Mouse (Mus musculus): Measurements from ENCODE around the gene Ddr2. TPM values are rescaled to one million over a fixed set of nuclear protein-coding genes. Genes with fewer than 3 reads are reported as not detected.

Ddr2 gene
- polyA plus RNA-seq, 1 experiment from 2014 or later, result 41.1 TPM

DNA sequence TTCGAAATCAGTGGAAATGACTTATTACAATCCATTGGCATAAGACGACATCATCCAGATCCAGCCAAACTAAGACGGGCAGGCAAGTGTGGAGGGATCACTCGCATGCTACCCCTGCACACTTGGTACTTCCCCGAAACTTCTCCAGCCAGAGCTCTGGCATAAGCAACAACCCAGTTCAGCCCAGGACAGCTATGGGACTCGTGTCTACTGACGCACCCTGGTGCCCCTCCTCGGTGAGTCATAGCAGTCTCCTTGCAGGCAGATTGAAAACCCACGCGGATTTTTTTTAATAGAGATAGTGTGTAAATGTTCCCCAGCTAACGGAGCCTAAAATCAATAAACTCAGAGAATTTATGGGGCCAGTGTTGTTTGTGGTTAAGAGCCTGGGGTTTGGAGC is 52.5 kb downstream of the Ddr2 start:
- ATAC-seq (replicated peaks; ENCODE audit: low FRiP score, low TSS enrichment, low read depth), result no peak

DNA sequence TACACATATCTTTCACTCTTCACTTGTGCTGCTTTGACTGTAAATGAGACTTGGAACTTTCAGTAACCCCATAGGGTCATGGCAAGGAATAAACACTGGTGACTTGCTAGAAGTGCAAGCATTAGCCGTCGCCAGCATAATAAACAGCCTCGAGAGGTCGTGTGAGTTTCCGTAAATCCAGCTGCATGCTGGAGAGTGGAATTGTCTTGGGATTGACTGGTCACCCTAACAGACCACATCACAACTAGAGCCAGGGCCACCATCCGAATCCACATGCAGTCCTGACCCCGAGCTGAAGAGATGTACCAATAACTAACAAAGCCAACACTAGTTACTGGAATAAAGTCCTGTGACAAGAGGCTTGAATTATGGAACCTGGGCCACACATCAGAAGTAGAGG is 53.0 kb downstream of the Ddr2 start:
- H3K4me2 ChIP-seq (ENCODE audit: low read length), result no peak overlapping the region
- 54% methylated on average over 7 of the region's 7 CpGs for WGBS

More for the DNA sequence above, 52.5 kb downstream of the Ddr2 start:
- Histone ChIP-seq H3K9ac (ENCODE audit: low read length) (no peak overlapping the region), H3K9me3 (ENCODE audit: control insufficient read depth, low read length) (no peaks in the 10 kb centered on the region), H3K4me2 (ENCODE audit: low read length) (no peak overlapping the region), H3K4me1 (replicated peaks; ENCODE audit: control insufficient read depth, insufficient read depth, low read length) (peaks cover 16% of the 10 kb centered on the region; the same call in 1 of the 2 replicates), H3K36me3 (ENCODE audit: control insufficient read depth, insufficient read depth, low read length) (no peaks in the 10 kb centered on the region), H3K4me3 (ENCODE audit: low read depth, low read length) (no peak overlapping the region), H3K27ac (ENCODE audit: low read depth) (no peak overlapping the region), H3K27me3 (replicated peaks; ENCODE audit: control insufficient read depth, insufficient read depth, low read length) (no peaks in the 10 kb centered on the region)
- DNase-seq (ENCODE audit: low spot score), result peak; percentile 50
- 67% methylated on average over 11 of the region's 11 CpGs for WGBS

DNA sequence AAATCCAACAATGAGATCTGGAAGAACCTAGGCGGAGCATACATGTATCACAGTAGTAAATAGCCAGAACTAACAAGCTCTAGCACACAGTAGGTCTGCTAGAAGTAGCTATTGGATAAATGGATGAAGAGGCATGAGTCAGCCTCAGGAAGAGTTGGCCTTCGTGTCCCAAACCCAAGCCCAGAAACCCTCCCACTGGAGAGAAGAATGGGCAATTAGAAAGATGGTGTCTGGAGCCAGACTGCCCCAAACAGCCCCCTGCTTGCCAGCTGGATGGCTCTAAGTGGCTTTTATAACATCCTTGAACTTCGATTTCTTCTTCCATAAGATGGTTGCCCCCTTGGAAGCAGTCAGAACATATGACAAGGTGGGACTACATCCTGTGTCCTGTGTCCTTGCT is 53.6 kb downstream of the Ddr2 start:
- Histone ChIP-seq H3K4me3 (ENCODE audit: low read depth, low read length) (no peak overlapping the region), H3K9me3 (ENCODE audit: control insufficient read depth, low read length) (no peaks in the 10 kb centered on the region), H3K36me3 (ENCODE audit: control insufficient read depth, insufficient read depth, low read length) (no peaks in the 10 kb centered on the region), H3K27ac (ENCODE audit: low read depth) (no peak overlapping the region), H3K9ac (ENCODE audit: low read length) (no peak overlapping the region), H3K4me1 (replicated peaks; ENCODE audit: control insufficient read depth, insufficient read depth, low read length) (peaks cover 16% of the 10 kb centered on the region; the same call in 1 of the 2 replicates), H3K27me3 (replicated peaks; ENCODE audit: control insufficient read depth, insufficient read depth, low read length) (no peaks in the 10 kb centered on the region), H3K4me2 (ENCODE audit: low read length) (no peak overlapping the region)
- ATAC-seq (replicated peaks; ENCODE audit: low FRiP score, low TSS enrichment, low read depth) (no peak), DNase-seq (ENCODE audit: low spot score) (peak; percentile 36)
- 80% methylated on average over 3 of the region's 3 CpGs for WGBS

More for the DNA sequence above, 53.0 kb downstream of the Ddr2 start:
- peak; percentile 49 for DNase-seq (ENCODE audit: low spot score)
- Histone ChIP-seq H3K9me3 (ENCODE audit: control insufficient read depth, low read length) (no peaks in the 10 kb centered on the region), H3K27me3 (replicated peaks; ENCODE audit: control insufficient read depth, insufficient read depth, low read length) (no peaks in the 10 kb centered on the region), H3K9ac (ENCODE audit: low read length) (no peak overlapping the region), H3K27ac (ENCODE audit: low read depth) (no peak overlapping the region), H3K36me3 (ENCODE audit: control insufficient read depth, insufficient read depth, low read length) (no peaks in the 10 kb centered on the region), H3K4me3 (ENCODE audit: low read depth, low read length) (no peak overlapping the region), H3K4me1 (replicated peaks; ENCODE audit: control insufficient read depth, insufficient read depth, low read length) (peaks cover 16% of the 10 kb centered on the region; the same call in 1 of the 2 replicates)
- ATAC-seq (replicated peaks; ENCODE audit: low FRiP score, low TSS enrichment, low read depth), result no peak

DNA sequence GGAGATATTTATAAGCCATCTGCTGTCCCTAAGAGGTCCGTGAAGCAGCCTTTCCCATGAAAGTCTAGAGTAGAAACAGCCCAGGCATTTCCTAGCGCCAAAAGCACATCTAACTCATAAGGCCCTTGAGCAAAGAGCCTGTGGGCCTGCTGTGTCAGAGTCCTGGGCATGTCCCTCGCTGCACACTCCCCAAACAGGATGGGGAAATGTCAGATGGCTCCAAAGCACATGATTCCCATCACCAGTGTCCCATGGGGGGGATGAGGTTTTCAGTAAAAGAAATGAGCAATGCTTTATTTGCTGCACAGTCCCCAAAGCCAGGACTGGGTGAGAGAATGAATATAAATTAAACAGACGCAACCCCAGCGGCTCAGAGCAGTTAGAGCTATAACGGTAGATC is 54.3 kb downstream of the Ddr2 start:
- Histone ChIP-seq H3K27me3 (replicated peaks; ENCODE audit: control insufficient read depth, insufficient read depth, low read length) (no peaks in the 10 kb centered on the region), H3K9ac (ENCODE audit: low read length) (no peak overlapping the region), H3K4me3 (ENCODE audit: low read depth, low read length) (no peak overlapping the region), H3K27ac (ENCODE audit: low read depth) (peak overlapping the region; percentile 18), H3K9me3 (ENCODE audit: control insufficient read depth, low read length) (no peaks in the 10 kb centered on the region), H3K4me1 (replicated peaks; ENCODE audit: control insufficient read depth, insufficient read depth, low read length) (peaks cover 16% of the 10 kb centered on the region; the same call in 1 of the 2 replicates), H3K4me2 (ENCODE audit: low read length) (no peak overlapping the region), H3K36me3 (ENCODE audit: control insufficient read depth, insufficient read depth, low read length) (no peaks in the 10 kb centered on the region)
- ATAC-seq (replicated peaks; ENCODE audit: low FRiP score, low TSS enrichment, low read depth), result no peak
- 52% methylated on average over 6 of the region's 6 CpGs for WGBS
- DNase-seq (ENCODE audit: low spot score), result peak; percentile 50

DNA sequence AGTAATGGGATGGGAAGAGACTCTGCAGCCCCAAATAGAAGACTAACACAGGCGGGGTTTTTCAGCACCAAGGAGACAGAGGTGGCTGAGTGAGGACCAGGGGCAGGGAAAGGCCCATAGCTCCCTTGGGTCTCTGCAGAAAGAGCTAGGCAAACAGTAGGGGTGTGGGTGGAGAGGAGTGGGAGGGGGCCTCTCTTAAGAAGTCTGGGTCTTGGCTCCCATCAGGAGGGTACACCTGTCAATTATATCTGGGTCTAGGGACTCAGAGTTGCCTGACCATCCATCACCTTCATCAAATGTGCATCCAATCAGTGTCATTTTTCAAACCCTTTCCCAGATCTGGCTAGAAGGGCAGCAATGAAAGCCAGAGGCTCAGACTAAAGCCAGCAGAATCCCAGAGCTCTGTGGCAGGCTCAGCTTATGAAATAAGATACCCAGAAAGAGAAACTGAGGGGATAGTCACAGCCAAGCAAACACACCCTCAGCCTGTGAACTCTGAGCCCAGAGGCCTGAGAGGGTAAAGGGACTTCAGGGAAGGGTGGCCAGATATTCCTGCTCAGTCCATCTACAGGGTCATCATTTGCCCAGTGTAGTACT is 58.0 kb downstream of the Ddr2 start:
- no peaks in the 10 kb centered on the region for H3K9me3 ChIP-seq (ENCODE audit: control insufficient read depth, low read length)
- no peak overlapping the region for H3K27ac ChIP-seq (ENCODE audit: low read depth)
- DNase-seq (ENCODE audit: low spot score) (peak; percentile 42), ATAC-seq (replicated peaks; ENCODE audit: low FRiP score, low TSS enrichment, low read depth) (no peak)
- H3K27me3 ChIP-seq (replicated peaks; ENCODE audit: control insufficient read depth, insufficient read depth, low read length), result no peaks in the 10 kb centered on the region
- 75% methylated on average over 1 of the region's 1 CpGs for WGBS
- H3K4me2 ChIP-seq (ENCODE audit: low read length), result no peak overlapping the region
- no peak overlapping the region for H3K9ac ChIP-seq (ENCODE audit: low read length)
- no peaks in the 10 kb centered on the region for H3K36me3 ChIP-seq (ENCODE audit: control insufficient read depth, insufficient read depth, low read length)
- H3K4me1 ChIP-seq (replicated peaks; ENCODE audit: control insufficient read depth, insufficient read depth, low read length), result peaks cover 11% of the 10 kb centered on the region; the same call in 1 of the 2 replicates
- H3K4me3 ChIP-seq (ENCODE audit: low read depth, low read length), result no peak overlapping the region

DNA sequence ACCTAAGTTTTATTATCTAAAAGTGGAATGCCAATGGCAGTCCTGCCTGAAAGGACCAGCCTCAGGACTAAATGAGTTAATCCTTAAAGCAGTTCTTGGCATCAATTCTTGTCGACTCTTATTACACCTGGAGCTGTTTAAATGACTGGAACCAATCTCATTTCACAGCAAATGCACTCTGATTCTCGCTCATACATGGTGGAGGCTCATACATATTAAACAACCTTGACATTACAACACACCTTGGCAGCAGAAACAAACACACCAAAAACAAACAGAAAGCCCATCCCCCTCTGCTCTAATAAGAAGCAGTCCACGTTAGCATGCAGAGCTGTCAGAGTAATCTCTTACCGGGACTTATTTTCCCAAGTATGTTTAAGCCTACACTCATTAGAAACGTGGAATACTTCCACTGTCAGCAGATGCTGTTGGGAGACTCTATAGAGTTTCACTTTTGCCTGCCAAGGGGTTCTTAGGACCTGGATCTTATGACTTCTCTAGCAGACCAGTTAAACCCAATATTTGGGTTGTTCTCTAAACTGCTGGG is 58.9 kb downstream of the Ddr2 start:
- Histone ChIP-seq H3K27me3 (replicated peaks; ENCODE audit: control insufficient read depth, insufficient read depth, low read length) (no peaks in the 10 kb centered on the region), H3K9me3 (ENCODE audit: control insufficient read depth, low read length) (no peaks in the 10 kb centered on the region), H3K9ac (ENCODE audit: low read length) (no peak overlapping the region), H3K4me1 (replicated peaks; ENCODE audit: control insufficient read depth, insufficient read depth, low read length) (peaks cover 11% of the 10 kb centered on the region; the same call in 1 of the 2 replicates), H3K27ac (ENCODE audit: low read depth) (no peak overlapping the region), H3K36me3 (ENCODE audit: control insufficient read depth, insufficient read depth, low read length) (no peaks in the 10 kb centered on the region), H3K4me2 (ENCODE audit: low read length) (no peak overlapping the region), H3K4me3 (ENCODE audit: low read depth, low read length) (no peak overlapping the region)
- WGBS, result 72% methylated on average over 5 of the region's 5 CpGs
- peak; percentile 12 for DNase-seq (ENCODE audit: low spot score)
- no peak for ATAC-seq (replicated peaks; ENCODE audit: low FRiP score, low TSS enrichment, low read depth)

DNA sequence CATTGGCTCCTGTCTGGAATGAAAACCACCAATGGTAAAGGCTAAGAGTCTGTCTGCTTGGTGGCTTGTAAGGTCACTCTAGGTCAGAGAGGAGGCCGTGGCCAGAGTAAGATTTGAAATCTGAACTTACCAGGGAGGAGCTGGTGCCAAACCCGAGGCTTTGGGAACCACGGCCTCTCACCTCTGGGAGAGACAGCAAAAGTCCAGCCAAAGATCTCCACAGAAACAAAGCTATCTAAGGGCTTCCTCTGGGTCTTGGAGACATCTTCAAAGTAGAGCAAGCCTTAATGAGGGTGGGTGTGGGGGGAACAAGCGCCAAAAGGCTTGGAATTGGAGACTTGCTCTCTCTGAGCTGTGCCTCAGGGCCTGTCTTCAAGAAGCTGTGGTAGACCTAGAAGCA is 62.1 kb downstream of the Ddr2 start:
- H3K9me3 ChIP-seq (ENCODE audit: control insufficient read depth, low read length), result no peaks in the 10 kb centered on the region
- H3K4me1 ChIP-seq (replicated peaks; ENCODE audit: control insufficient read depth, insufficient read depth, low read length), result no peaks in the 10 kb centered on the region
- no peaks in the 10 kb centered on the region for H3K27me3 ChIP-seq (replicated peaks; ENCODE audit: control insufficient read depth, insufficient read depth, low read length)
- no peak overlapping the region for H3K9ac ChIP-seq (ENCODE audit: low read length)
- DNase-seq (ENCODE audit: low spot score) (peak; percentile 12), ATAC-seq (replicated peaks; ENCODE audit: low FRiP score, low TSS enrichment, low read depth) (no peak)
- H3K4me2 ChIP-seq (ENCODE audit: low read length), result no peak overlapping the region
- H3K36me3 ChIP-seq (ENCODE audit: control insufficient read depth, insufficient read depth, low read length), result no peaks in the 10 kb centered on the region
- WGBS, result 80% methylated on average over 4 of the region's 4 CpGs
- H3K27ac ChIP-seq (ENCODE audit: low read depth), result no peak overlapping the region
- H3K4me3 ChIP-seq (ENCODE audit: low read depth, low read length), result no peak overlapping the region

DNA sequence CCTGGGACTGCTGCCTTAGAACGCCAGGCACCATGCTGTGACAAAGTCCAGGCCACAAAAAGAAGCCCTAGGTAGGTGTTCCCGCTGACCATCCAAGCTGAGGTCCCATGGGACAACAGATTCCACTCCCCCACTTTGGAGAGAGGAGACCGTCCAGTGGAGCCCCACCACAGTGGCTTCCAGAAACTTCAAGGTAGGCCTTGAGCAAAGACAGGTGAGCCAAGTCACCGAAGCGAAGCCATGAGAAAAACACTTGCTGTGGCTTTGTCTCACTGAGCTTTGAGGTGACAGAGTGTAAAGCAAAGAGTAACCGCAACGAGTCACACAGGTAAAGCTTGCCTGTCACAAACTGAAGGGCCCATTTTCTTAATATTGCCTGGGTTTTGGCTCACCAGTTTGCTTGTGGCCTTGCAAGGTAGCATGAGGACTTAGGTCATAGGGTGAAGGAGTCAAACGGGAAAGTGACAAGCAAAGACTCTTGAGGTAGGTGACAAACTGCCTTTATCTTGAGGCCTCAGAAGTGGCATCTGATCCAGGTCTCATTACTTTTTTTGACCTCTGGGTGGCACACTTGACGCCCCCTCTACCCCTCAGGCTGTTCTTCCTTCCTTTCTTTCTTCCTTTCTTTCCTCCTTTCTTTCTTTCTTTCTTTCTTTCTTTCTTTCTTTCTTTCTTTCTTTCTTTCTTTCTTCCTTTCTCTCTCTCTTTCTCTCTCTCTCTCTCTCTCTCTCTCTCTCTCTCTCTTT is 65.7 kb downstream of the Ddr2 start:
- H3K27ac ChIP-seq (ENCODE audit: low read depth), result no peak overlapping the region
- 68% methylated on average over 9 of the region's 9 CpGs for WGBS
- DNase-seq (ENCODE audit: low spot score) (peak; percentile 33), ATAC-seq (replicated peaks; ENCODE audit: low FRiP score, low TSS enrichment, low read depth) (no peak)
- no peaks in the 10 kb centered on the region for H3K36me3 ChIP-seq (ENCODE audit: control insufficient read depth, insufficient read depth, low read length)
- H3K9me3 ChIP-seq (ENCODE audit: control insufficient read depth, low read length), result no peaks in the 10 kb centered on the region
- H3K9ac ChIP-seq (ENCODE audit: low read length), result no peak overlapping the region
- H3K27me3 ChIP-seq (replicated peaks; ENCODE audit: control insufficient read depth, insufficient read depth, low read length), result no peaks in the 10 kb centered on the region
- no peak overlapping the region for H3K4me2 ChIP-seq (ENCODE audit: low read length)
- H3K4me1 ChIP-seq (replicated peaks; ENCODE audit: control insufficient read depth, insufficient read depth, low read length), result no peaks in the 10 kb centered on the region
- H3K4me3 ChIP-seq (ENCODE audit: low read depth, low read length), result no peak overlapping the region

Data from intestine, embryonic 14.5 days (tissue).